Mouse (Mus musculus) heart, embryonic 16.5 days (tissue): Measurements from ENCODE around the gene Taf4. TPM values are rescaled to one million over a fixed set of nuclear protein-coding genes. Genes with fewer than 3 reads are reported as not detected.

Experiments
- ATAC-seq: fragments of 200-750 bp; cut with Nextera tagmentation; replicated peaks from 2 replicates; pipeline ENCODE4 v1.8.0; 2017; ENCODE audit warnings: moderate number of reproducible peaks; ENCODE audit not compliant: insufficient read depth, low FRiP score; ENCODE audit errors: extremely low read depth
- H3K27ac ChIP-seq: fragments of 300-500 bp; sonication (generic); 2 replicates; pipeline ENCODE4 v1.5.1; 2014; ENCODE audit warnings: mild to moderate bottlenecking, low read length, control low read depth, moderate library complexity
- H3K27me3 ChIP-seq: fragments of 300-500 bp; sonication (generic); 2 replicates; pipeline ENCODE4 v1.6.1; 2014; ENCODE audit warnings: low read length, mixed read lengths; ENCODE audit not compliant: control insufficient read depth, insufficient read depth
- H3K36me3 ChIP-seq: fragments of 300-500 bp; sonication (generic); 2 replicates; pipeline ENCODE4 v1.6.1; 2014; ENCODE audit not compliant: control insufficient read depth, insufficient read depth
- H3K4me1 ChIP-seq: fragments of 300-500 bp; sonication (generic); 2 replicates; pipeline ENCODE4 v1.6.1; 2014; ENCODE audit warnings: low read length, mixed read lengths; ENCODE audit not compliant: control insufficient read depth, insufficient read depth
- H3K4me2 ChIP-seq: fragments of 300-500 bp; sonication (generic); 2 replicates; pipeline ENCODE4 v1.6.1; 2014; ENCODE audit warnings: low read depth, mild to moderate bottlenecking, control low read depth, low read length
- H3K4me3 ChIP-seq: fragments of 300-500 bp; sonication (generic); 2 replicates; pipeline ENCODE4 v1.5.1; 2014; ENCODE audit warnings: mild to moderate bottlenecking, control low read depth, low read length
- H3K9ac ChIP-seq: fragments of 300-500 bp; sonication (generic); 2 replicates; pipeline ENCODE4 v1.6.1; 2014; ENCODE audit warnings: low read length, control low read depth
- H3K9me3 ChIP-seq: fragments of 300-500 bp; sonication (generic); replicated peaks from 2 replicates; pipeline ENCODE4 v1.6.1; 2016; ENCODE audit warnings: low read length; ENCODE audit not compliant: control insufficient read depth
- WGBS: fragments of 180-500 bp; shearing (Covaris S2); extraction: QIAGEN DNeasy Blood & Tissue Kit; methylation state at CpG from one replicate; pipeline ENCODE4 v1.1.7; 2014; 5-methylcytosine and 5-hydroxymethylcytosine counted together
- polyA plus RNA-seq: library from polyadenylated mRNA; unstranded; fragments of >200 nt; fragmentation: Nextera tagmentation; extraction: Ambion mirVana; gene quantifications from 2 replicates; pipeline ENCODE4 v1.2.1, GENCODE M21; 2015

Gene Taf4
- polyA plus RNA-seq, 1 experiment from 2014 or later, result 2.1 TPM

DNA sequence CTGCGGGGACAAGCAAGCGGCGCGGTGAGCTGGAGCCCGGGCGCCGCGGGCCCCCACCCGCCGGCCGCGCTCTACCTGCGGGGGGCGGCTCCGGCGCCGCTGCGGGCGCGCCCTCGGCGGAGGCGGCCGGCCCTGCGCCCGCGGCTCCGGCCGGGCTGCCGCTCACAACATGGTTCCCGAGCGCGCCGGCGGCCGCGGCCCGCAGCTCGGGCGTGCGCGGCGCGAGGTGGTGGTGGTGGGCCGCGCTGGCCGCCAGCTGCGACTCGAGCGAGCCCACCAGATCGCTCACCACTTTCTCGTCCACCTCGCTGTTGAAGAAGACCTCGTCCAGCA, 185 bp downstream of the Taf4 start:
- H3K4me3 ChIP-seq, result peak overlapping the region; percentile 83
- H3K36me3 ChIP-seq, result no peaks in the 10 kb centered on the region
- peak overlapping the region; percentile 90 for H3K9ac ChIP-seq
- H3K27ac ChIP-seq, result peak overlapping the region; percentile 89
- H3K9me3 ChIP-seq, result no peaks in the 10 kb centered on the region
- no peaks in the 10 kb centered on the region for H3K27me3 ChIP-seq
- ATAC-seq, result peak; percentile 6
- WGBS, result under 1% methylated on average over 53 of the region's 54 CpGs
- peaks cover 53% of the 10 kb centered on the region for H3K4me1 ChIP-seq
- peak overlapping the region; percentile 97 for H3K4me2 ChIP-seq

GRCm38 (mm10) chr2:179975851-179976250, 595 bp downstream of the Taf4 start:
- under 1% methylated on average over 46 of the region's 82 CpGs for WGBS
- peaks cover 57% of the 10 kb centered on the region for H3K4me1 ChIP-seq
- H3K4me3 ChIP-seq, result peak overlapping the region; percentile 83
- H3K9ac ChIP-seq, result peak overlapping the region; percentile 90
- no peak overlapping the region for H3K27ac ChIP-seq
- H3K9me3 ChIP-seq, result no peaks in the 10 kb centered on the region
- no peak for ATAC-seq
- no peaks in the 10 kb centered on the region for H3K27me3 ChIP-seq
- H3K4me2 ChIP-seq, result peak overlapping the region; percentile 97; the same call in 1 of the 2 replicates
- H3K36me3 ChIP-seq, result no peaks in the 10 kb centered on the region

DNA sequence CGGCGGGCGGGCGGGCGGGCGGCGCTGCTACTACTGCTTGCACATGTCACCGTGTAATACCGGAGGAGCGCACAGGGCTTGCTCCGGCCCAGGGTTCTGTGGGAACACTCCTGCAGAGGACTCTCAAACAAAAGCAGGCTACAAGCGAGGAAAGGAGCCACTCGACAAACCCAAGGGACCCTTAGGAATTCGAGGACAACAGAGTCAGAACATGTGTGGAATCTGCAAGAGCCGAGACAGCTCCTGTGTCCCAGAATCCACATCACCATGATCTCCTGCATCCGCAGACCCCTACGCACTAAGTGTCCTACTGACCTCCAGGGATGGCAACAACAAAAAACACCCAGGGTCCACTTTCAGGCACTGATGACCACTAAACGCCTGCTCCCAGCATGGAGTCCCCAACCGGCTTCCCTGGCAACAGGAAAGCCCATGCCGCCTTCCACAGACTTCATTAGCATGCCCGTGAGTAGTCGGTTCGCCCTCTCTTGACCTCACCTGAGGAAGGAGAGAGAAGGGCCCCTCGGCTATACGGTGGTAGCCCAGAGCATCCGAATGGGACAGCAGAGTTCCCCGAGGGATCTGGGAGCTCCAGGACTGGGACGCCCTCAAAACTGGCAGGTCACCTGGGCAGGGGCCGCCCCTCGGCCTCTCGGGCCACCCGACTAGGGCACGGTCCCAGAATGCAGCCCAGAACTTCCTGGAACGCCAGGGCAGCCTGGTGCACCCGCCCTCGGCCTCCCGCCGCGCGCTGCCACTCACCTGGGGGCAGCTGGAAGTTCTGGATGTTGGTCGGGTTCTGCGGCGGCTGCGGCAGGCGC, 1.6 kb downstream of the Taf4 start:
- 4% methylated on average over 40 of the region's 45 CpGs for WGBS
- no peaks in the 10 kb centered on the region for H3K9me3 ChIP-seq
- no peaks in the 10 kb centered on the region for H3K36me3 ChIP-seq
- ATAC-seq, result no peak
- peak overlapping the region; percentile 97 for H3K4me2 ChIP-seq
- H3K4me1 ChIP-seq, result peaks cover 55% of the 10 kb centered on the region
- H3K4me3 ChIP-seq, result peak overlapping the region; percentile 83
- no peaks in the 10 kb centered on the region for H3K27me3 ChIP-seq
- peak overlapping the region; percentile 90 for H3K9ac ChIP-seq
- H3K27ac ChIP-seq, result no peak overlapping the region

DNA sequence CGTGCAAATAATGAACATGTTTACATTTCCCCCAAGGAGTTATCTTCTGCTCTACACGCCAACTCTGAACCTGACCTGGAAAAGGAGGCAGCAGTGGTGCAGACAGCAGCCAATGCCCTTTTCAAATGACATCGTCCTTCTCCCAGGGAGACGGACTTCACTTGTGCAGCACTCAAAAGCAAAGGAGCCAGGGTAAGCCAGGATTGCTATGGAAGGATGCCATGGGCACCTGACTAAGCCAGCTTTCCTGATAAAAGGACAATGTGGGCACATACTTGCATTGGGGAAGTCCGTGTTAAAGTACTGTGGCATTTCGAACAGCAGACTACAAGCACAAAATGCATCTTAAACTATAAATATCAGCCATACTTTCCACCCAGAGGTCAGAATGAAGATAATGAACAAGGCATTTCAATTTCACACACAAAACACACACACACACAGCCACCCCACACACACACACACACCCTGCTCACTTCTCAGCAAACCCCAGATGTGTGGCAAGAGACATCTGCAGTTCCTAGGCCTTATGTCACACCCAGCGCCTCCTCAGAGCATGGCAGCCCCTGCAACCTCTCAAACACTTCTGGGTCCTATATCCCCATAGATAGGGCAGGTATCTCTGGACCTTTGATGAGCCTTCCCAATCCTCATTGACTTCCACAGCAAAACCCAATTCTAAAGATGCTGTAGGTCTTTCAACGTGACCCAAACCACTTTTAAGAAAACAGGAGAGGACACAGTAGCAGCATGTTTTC, 2.4 kb downstream of the Taf4 start:
- Histone ChIP-seq H3K9me3 (no peaks in the 10 kb centered on the region), H3K27ac (no peak overlapping the region), H3K4me2 (peak overlapping the region; percentile 97), H3K4me1 (peaks cover 60% of the 10 kb centered on the region), H3K27me3 (no peaks in the 10 kb centered on the region), H3K36me3 (no peaks in the 10 kb centered on the region), H3K4me3 (peak overlapping the region; percentile 83), H3K9ac (no peak overlapping the region; the same call in 1 of the 2 replicates)
- ATAC-seq, result no peak
- WGBS, result 21% methylated on average over 8 of the region's 8 CpGs

- Histone ChIP-seq H3K9me3 (no peaks in the 10 kb centered on the region), H3K4me3 (no peak overlapping the region), H3K36me3 (no peaks in the 10 kb centered on the region), H3K4me2 (no peak overlapping the region), H3K27ac (no peak overlapping the region), H3K4me1 (peaks cover 65% of the 10 kb centered on the region), H3K9ac (no peak overlapping the region), H3K27me3 (no peaks in the 10 kb centered on the region)
- ATAC-seq, result no peak
- 49% methylated on average over 2 of the region's 2 CpGs for WGBS
Measured at GRCm38 (mm10) chr2:179972406-179972805, 4.0 kb downstream of the Taf4 start.

- 68% methylated on average over 2 of the region's 2 CpGs for WGBS
- no peak for ATAC-seq
- no peaks in the 10 kb centered on the region for H3K9me3 ChIP-seq
- H3K4me3 ChIP-seq, result no peak overlapping the region
- H3K27me3 ChIP-seq, result no peaks in the 10 kb centered on the region
- no peaks in the 10 kb centered on the region for H3K36me3 ChIP-seq
- no peak overlapping the region for H3K4me2 ChIP-seq
- H3K4me1 ChIP-seq, result peaks cover 69% of the 10 kb centered on the region
- no peak overlapping the region for H3K27ac ChIP-seq
- H3K9ac ChIP-seq, result no peak overlapping the region
Measured at GRCm38 (mm10) chr2:179971891-179972290, 4.6 kb downstream of the Taf4 start.

- Histone ChIP-seq H3K36me3 (no peaks in the 10 kb centered on the region), H3K27me3 (no peaks in the 10 kb centered on the region), H3K9me3 (no peaks in the 10 kb centered on the region), H3K4me3 (no peak overlapping the region), H3K4me2 (no peak overlapping the region), H3K27ac (no peak overlapping the region), H3K4me1 (peaks cover 80% of the 10 kb centered on the region), H3K9ac (no peak overlapping the region; the same call in 1 of the 2 replicates)
- no peak for ATAC-seq
- WGBS, result 80% methylated on average over 3 of the region's 3 CpGs
Measured at GRCm38 (mm10) chr2:179969137-179969536, 7.3 kb downstream of the Taf4 start.

GRCm38 (mm10) chr2:179967633-179968032, 8.8 kb downstream of the Taf4 start:
- H3K9me3 ChIP-seq, result no peaks in the 10 kb centered on the region
- H3K27ac ChIP-seq, result peak overlapping the region; percentile 15; the same call in 1 of the 2 replicates
- H3K4me3 ChIP-seq, result no peak overlapping the region
- peak; percentile 50 for ATAC-seq
- H3K4me1 ChIP-seq, result peaks cover 65% of the 10 kb centered on the region
- no peaks in the 10 kb centered on the region for H3K27me3 ChIP-seq
- no peak overlapping the region for H3K4me2 ChIP-seq
- H3K9ac ChIP-seq, result no peak overlapping the region
- no peaks in the 10 kb centered on the region for H3K36me3 ChIP-seq
- WGBS, result 34% methylated on average over 5 of the region's 5 CpGs

DNA sequence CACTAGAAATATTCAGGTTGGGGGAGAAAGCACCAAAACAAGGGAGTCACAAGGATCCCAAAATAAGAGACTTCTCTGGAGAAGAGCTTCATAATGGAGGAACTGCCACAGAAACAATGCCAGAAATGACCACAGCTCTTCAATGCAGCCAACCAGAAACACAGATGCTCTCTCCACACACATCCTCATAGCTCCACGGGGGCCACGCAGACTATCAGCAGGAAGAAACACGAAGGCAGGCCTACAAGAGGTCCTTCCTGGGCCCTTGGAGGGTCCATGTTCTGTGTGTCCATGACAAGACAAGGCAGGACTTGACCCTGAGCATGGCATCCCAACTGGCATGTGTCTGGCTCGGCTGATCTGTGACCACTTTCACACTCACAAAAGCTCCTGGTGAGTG, 15.0 kb downstream of the Taf4 start:
- H3K4me3 ChIP-seq, result no peak overlapping the region
- H3K27me3 ChIP-seq, result no peaks in the 10 kb centered on the region
- no peaks in the 10 kb centered on the region for H3K36me3 ChIP-seq
- no peaks in the 10 kb centered on the region for H3K9me3 ChIP-seq
- no peak overlapping the region for H3K9ac ChIP-seq
- no peak overlapping the region for H3K27ac ChIP-seq
- 64% methylated on average over 4 of the region's 4 CpGs for WGBS
- no peak for ATAC-seq
- H3K4me1 ChIP-seq, result peaks cover 45% of the 10 kb centered on the region
- no peak overlapping the region for H3K4me2 ChIP-seq
